Mouse (Mus musculus) T-helper 2 cell (primary cell): Measurements from ENCODE around the gene Grrp1.
"Not testable (repeated sequence)": the region's sequence is repeated elsewhere in the genome, so short reads cannot be mapped to it uniquely, and the experiment has no call there.

Experiments
- in situ Hi-C: fragments of 300-600 bp; cut with MboI, MseI; formaldehyde crosslinking; loops from one replicate; pipeline ENCODE4 v1.15.1; 2025; ENCODE audit warnings: high pct_unique_total_duplicates

Grrp1 gene

DNA sequence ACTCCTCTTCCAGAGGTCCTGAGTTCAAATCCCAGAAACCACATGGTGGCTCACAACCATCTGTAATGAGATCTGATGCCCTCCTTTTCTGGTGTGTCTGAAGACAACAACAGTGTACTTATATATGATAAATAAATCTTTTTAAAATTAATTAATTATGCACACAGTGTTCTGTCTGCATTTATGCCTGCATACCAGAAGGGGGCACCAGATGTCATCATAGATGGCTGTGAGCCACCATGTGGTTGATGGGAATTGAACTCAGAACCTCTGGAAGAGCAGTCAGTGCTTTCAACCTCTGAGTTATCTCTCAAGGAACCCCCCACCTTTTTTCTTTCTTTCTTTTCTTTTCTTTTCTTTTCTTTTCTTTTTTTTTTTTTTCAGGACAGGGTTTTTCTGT, 15.7 kb upstream of the Grrp1 start:
- in situ Hi-C loops = not testable (repeated sequence)

DNA sequence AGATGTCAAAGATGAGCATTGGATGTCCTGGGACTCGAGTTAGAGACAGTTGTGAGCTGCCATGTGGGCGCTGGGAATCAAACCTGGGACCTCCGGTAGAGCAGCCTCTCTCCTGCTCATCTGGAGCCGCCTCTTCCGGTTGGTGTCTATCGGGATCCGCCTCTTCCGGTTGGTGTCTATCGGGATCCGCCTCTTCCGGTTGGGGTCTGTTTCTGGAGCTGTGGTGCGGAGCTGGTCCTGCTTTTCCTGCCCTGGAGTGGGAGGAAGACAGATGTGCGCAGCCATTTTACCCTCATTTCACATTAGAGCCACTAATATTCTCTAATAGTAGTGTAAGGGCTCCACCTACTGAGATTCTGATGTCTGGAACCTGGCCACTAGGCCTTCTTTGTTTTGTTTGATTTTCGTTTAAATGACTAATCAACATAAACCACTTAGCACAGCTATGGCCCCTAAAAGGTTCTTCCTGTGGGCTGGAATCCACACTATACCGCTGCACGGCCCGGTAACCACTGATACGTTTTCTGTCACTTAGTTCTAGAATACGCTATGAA, 14.3 kb upstream of the Grrp1 start:
- in situ Hi-C loops = no loop called here

DNA sequence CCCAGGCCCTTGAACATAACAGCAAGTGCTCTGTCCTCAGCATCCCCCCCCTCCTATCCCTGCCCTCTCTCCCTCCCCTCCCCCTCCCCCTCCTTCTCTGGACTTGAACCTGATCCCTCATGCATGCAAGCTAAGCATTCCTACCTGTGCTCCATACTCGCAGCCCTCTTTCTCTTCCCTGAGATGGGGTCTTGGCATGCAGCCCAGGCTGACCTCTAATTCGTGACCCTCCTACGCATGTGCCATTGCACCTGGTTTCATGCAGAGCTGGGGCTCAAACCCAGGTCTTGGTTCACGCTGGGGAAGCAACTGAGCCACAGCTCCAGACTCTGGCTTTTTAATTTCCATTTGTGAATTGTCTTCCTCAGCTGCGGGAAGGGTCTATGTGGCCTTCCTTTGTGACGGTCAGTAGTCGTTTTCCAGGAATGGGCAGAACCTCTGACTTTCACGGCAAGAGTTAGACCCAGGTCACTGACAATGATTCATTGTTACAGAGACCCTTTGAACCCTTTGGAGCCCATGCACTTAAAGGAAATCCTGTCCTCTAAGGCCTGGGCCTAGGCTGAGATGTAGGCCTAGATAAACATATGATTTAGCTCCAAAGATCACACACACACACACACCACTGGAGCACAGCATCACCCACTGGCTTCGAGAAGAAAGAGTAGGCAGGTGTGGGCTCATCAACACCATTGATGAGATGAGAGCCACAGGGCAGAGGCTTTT, 12.1 kb upstream of the Grrp1 start:
- in situ Hi-C loops = no loop called here

DNA sequence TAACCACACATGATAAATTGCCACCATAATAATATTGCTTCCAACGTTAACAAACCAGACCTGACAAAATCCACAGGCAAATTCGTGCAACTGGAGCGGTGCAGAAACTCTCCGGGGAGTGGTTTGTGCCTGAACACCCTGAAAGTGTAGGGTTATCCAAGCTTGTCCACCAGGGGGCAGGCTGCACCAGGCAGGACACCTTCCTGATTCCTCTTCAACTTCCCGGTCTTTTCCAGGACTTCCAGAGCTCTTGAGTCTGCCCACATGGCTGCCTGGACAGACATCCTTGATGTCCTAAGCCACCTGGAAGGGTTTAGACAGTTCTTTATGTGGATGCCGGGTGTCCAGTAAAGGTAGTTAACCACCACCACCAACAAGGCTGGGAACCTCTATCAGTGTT, 9.3 kb upstream of the Grrp1 start:
- in situ Hi-C loops = no loop called here

DNA sequence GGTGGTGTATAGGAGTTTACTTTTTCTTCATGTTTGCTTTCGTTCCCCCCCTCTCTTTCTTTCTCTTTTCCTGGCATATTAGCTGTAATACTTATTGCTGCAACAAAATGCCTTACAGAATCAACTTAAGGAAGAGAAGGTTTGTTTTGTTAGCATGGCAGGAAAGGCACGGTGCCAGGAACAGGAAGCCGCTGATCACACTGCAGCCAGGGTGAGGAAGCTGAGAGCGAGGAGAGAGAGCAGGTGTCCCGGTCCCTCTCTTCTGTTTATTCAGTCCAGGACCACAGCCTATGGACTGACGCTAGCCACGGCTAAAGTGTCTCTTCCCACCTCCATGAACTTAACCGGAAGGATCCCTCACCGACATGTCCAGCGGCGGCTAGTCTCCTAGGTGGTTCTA, 4.4 kb upstream of the Grrp1 start:
- in situ Hi-C loops = no loop called here

DNA sequence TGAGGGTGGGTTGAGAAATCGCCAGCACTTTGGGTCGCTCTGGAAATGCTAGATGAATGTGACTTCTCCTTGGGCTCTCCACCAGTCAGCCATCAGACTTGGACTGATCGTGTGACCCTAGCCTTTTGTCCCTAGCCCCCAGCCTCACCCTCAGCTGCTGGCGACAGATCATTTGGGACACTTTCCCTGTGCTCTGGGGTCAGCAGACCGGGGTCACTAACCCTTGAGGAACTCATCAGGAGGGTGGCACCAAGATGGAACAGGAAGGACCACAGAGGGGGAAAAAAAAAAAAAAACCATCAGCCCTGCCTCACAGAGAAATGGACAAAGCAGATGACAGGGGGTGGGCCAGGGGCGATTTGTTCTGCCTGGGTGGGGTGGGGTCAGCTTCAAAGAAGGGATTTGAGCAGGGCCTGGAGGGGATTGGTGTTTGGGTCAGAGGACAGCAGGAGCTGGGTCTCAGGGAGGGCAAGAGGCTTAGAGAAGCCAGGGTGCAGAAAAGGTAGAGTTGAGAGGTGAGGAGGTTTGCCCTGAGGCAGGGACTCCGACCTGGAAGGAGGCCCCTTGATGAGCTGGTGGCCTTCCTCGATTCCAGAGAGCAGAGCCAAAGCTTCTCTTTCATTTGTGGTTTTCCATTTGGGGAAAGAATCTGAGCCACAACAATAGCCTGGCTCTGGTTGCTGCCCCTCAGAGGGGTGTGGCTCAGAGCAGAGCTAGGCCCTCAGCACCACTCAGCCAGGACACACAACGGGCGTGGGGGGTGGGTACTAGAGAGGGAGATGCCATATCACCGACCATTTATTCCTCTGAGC, 3.5 kb upstream of the Grrp1 start:
- in situ Hi-C loops = no loop called here

DNA sequence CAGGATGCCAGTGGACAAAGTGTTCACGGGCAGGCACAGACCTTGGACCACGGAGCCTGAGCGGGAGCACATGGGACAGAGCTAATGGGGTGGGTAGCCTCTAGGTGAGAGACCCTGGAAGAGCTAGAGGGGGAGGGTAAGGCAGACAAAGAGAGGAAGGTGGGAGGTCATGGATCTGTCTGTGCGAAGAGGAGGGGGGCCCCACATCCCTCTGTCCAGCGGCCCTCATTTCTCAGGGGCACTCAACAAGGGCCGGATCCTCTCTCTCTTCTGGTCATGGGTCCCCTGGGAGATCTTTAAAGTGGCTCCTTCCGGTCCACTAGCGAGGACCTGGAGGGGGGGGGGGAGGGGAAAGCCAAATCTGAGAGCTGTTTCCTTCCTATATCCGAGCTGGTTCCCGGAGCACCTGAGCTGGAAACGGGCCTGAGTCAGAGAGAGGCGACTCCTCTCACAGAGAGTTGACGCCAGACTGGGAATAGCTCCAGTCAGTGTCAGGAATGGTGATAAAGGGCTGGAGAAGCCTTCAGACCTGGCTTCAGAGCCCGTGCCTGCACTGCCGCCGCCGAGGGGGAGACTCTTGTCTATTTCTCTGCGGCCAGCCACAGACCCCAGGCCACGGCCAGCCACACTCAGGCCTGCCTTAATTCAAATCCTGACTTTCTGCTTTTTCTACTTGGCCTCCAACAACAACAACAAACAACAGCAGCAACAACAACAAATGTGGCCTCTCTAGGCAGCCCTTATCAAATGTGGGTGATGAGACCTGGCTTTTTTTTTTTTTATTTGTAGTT, 2.7 kb upstream of the Grrp1 start:
- in situ Hi-C loops = no loop called here

DNA sequence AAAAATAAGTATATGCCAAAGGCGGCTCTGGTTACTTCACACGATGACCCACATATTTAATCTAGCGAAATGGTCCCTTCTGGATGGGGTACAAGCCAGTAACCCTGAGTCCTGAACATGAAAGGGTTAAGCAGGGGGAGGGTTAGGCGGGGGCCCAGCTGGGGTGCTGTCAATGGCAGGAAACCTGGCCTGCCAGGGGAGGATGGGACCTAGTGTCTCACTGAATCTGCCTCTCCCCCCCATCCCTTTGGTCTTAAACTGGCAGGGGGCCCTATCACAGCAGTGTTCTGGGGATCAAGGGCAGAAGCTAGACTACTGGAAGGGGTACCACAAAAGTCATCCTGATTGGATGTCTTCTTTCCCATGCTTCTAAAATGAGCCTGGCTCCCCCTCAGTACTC, 1.9 kb upstream of the Grrp1 start:
- in situ Hi-C loops = no loop called here

DNA sequence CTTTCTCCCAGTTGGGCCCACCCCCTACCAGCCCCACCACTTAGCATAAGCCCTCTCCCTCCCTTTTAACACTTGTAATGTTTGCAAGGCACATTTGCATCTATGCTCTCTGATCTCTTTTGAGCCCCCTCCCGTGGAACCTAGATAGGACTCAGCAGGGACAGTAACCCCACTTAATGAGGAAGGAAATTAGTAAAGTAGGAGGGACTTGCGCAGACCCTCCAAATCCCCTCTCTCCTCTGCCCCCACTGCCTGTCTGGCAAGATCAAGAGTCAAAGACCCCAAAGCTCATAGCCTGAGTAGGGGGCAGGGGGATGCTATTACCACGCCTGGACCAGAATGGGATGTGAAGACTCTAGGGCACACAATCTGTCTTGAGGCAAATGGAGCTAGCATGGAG, 929 bp upstream of the Grrp1 start:
- in situ Hi-C loops = no loop called here

DNA sequence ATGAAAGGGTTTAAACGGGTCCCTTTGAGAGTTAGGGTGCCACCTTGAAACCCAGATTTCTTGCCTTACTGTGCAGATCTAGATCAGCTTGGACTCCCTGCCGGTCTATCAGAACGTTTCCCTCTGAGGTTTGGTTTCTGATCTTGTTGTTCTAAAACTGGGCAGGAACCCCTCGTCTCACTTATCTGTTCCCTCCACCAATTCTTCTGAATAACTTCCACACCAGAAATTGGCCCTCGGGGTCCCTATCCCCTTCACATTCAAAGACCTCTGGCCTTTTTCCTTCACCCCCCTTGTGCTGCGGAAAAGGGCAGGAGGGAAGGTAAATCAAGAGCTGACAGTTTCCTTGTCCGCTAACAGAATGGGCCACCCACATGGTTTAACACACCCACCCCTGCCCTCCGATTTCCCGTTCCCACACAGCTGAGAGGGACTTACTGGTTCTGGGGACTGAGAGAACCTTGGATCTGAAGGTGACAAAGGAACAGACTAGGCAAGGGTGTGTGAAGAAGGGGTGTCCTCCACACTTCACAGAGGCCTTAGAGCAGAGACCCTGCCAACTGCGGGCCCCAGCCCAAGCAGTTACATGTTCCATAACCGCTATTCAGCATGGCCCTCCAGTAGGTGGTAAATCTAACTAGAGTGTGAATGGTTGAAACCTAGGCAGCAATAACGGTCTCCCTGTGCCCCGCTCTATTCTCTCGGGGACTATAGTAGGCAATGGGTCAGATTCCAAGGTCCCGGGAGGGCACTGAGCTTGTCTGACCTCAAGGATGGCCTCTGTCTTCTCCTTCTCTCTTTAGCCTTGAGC, 790 bp downstream of the Grrp1 start:
- in situ Hi-C loops = no loop called here

DNA sequence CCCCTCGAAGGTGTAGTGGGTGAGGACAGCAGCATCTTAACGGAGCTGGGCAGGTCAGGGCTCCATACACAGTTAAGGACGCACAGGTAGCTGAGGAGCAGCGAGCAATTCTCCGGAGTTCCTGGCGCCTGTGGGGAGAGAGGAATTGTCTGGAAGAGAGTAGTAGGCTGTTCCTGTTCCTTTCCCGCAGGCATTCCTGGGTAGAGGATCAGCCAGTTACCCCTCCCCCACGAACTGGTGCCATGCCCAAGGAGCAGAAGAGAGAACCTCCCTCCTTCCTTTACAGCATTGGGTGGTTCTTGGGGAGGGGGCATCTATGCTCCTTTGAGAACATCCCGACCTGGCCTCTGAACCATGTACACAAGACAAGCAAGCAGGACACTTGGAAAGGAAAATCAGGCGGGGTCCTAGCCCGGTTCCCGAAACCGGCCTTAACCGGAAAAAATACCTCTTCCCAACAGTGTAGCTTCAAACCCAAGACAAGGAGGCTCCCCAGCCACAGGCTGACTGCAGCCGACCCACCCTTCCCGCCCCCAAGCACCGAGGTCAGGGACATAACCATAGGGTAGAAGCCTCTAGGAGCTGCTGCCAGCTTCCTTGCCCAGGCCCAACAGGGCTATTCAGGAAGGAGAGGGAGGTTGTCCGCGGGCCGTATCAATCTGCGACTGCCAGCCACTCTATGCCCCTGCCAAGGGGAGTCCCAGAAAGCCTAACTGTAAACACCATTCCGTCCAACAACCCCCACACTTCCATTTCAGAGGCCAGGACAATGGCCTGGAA, 1.6 kb downstream of the Grrp1 start:
- in situ Hi-C loops = no loop called here

DNA sequence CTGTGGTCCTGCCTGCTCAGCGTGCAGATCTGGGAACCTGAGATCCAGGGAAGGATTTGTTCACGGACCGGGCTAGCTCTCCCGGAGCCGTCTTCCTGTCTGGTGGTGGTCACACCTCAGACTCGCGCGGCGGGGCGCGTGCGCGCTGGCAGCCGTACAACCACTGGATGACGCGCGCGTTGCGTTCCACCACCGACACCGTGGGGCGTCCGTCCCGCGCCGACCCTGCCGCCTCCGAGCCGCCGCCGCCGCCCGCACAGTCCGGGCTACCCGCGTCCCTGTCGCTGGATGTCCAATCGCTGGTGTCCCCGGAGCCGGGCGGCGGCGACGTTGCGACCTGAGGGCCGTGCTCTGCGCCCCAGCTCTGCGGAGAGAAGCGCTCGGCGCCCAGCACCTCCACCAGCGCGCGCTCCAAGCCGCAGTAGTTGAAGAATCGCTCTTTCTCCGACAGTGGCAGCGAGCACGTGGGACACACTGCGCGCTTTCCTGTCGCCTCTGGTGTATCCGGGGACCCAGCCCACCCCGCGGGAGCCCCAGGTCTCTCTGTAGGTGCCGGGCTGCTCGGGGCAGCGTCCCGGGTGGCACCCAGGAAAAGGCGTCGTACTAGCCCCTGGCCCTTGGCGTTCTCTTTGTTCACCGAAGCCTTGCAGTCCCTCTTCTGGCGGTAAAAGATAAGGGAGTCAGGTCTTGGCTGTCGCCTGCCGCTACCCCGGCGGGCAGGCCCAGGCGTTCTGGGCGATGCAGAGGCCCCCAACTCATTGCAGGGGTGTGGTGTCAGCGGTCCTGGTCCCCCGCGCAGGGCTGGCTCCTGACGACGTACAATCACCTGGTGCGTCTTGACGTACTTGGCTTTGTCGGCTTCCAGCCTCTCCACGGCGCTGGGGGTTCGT, 2.4 kb downstream of the Grrp1 start:
- in situ Hi-C loops = no loop called here

DNA sequence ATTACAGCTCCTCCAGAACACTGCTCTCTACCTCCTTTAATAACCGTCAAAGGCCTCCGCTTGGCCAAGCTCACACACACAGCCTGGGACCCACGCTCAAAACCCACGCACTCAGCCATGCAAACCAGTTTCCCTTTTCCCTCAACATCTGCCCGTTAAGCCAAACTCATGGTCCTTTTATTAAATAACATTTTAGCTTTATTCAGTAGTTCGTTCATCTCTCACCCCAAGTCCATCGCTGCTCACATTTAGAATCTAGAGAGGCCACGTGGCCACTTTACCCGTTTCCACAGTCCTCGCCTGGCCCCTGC, 3.0 kb downstream of the Grrp1 start:
- in situ Hi-C loops = no loop called here

DNA sequence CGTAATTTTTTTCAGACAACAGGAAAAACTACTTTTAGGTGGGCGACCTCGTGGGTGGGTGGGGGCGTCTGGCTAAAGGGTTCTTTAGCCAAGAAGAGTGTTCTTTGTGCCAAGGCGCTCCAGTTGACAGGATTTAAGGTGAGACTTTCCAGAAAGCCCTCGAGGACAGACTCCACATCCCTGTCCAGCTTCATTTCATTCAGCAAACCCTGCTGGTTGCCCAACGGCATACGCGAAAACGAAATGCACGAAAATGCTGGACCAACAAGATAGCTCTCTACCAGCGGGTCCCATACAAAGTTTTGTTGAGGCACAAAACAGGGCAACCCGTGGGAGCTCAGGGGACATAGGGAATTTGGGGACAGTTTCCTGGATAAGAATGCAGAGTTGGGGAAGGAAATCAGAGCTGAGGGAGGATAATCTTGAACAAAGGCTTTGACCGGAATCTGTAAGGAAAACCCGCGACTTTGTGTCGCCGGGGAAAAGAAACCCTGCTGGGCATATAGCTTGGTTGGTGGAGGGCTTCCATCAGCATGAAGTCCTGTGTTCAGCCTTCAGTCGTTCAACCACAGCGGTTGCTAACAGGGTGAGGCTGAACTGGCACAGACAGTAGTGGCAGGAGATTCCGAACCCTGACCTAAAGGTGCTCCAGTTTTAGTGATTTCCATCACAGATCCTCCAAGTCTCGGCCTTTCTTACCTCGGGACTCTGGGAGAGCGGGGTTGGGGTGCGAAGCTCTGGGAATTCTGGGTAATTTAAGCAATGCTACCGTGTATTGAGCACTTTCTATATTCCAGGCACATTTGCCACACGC, 3.6 kb downstream of the Grrp1 start:
- in situ Hi-C loops = no loop called here

DNA sequence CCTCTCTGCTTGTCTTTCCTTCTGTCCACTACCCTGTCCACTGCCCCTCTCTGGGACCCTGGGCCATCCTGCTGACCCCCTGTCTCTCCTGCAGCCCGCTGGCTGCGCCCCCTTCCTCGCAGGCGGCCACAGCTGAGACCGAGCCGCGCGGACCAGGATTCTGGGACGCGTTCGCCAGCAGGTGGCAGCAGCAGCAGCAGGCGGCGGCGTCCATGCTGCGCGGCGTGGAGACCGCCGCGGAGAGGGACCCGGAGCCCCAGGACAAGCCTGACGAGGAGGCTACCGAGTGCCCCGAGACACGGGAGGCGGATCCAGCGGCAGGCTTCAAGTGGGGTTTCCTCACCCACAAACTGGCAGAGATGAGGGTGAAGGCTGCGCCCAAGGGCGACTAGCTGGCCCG, 4.3 kb downstream of the Grrp1 start:
- in situ Hi-C loops = no loop called here

DNA sequence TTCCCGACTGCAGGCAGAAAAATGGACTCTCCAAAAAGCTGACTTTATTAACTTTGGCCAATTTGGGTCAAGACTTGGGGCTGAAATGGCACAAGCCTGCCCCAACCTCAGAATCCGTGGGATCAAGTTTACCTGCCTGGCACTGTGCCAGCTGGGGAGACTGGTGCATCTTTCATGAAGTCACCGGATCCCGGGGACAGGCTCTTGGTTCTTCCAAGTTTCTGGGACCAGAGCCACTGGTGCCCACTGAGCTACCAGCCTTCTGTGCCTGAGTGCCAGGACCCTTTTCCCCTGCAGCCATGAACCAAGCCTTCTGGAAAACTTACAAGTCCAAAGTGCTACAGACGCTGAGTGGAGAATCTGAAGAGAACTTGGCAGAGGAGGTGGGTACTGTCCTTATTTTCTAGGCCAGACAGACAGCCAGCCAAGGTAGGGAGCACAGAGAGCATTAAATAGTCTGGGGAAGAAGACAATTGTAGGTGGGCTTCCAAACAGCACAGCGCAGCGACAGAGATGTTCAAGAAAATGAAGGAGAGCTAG, 7.1 kb downstream of the Grrp1 start, which contains the start of gene Gm30191:
TSS of gene Gm30191 (plus strand) at position 217 of the 540 bp plus-strand sequence.
- in situ Hi-C loops = no loop called here

DNA sequence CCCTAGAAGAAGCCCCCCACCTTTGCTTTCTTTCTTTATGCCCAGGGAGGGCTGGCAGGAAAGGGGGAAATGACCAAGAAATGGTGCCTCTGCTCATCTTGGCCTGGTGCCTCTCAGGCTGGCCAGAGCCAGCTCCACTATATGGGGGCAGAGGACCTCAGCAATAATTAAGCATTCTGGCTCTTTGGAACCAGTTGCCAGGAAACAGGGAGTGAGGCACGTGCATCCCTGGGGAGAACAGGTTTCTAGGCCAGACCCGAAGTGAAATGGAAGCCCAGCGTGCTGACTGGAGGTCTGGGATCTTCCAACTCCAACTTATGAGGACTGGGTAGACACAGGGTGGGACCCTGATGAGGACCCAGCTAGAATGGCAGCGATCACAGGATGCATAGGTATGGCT, 7.7 kb downstream of the Grrp1 start:
- in situ Hi-C loops = no loop called here

DNA sequence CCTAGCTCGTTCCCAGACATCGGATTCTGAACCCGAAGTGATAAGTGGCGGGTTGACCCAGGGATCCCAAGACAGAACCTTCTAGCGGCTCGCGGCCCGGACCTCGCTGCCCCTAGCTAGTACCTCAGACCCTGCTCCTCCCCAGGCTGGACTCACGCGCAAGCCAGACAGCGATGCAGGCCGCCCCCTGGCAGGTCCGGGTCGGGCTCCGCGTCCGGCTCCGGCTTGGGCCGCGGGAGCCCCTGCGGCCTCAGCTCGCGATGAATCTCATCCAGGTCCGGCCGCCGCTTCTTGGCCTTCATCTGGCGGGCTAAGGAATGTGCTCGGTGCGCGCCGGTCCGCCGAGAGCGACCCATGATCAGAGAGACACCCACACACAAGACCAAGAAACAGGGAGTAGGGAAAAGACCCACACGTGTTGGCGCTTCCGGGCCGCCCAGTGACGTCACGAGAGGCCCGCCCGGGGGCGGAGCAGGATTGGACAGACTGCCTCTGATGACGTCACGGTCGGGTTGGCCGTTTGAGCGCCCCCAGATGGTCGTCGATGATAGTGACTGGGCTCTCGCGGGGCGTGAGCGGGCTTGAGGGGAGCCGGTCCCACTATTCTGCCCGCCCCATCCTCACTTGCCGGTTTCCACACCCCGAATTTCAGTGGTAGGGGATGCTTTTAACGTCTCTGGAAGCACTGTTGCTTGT, 8.6 kb downstream of the Grrp1 start, which contains the start of gene Zfp593:
TSS of gene Zfp593 (minus strand) at position 445 of the 696 bp plus-strand sequence.
- in situ Hi-C loops = no loop called here
